Mouse (Mus musculus) hindbrain, embryonic 12.5 days (tissue): Measurements from ENCODE around the gene Bri3bp. TPM values are rescaled to one million over a fixed set of nuclear protein-coding genes. Genes with fewer than 3 reads are reported as not detected.
A peak's percentile ranks its signal among the peaks of the same experiment; 100 is the strongest.

Source experiments
- ATAC-seq: fragments of 200-750 bp; cut with Nextera tagmentation; 2 replicates; pipeline ENCODE4 v1.8.0; 2017; ENCODE audit warnings: moderate TSS enrichment; ENCODE audit not compliant: low FRiP score
- H3K27ac ChIP-seq: fragments of 300-500 bp; sonication (generic); 2 replicates; pipeline ENCODE4 v1.5.1; 2016; ENCODE audit warnings: mild to moderate bottlenecking
- H3K27me3 ChIP-seq: fragments of 300-500 bp; sonication (generic); 2 replicates; pipeline ENCODE4 v1.6.1; 2016; ENCODE audit warnings: mild to moderate bottlenecking
- H3K36me3 ChIP-seq: fragments of 300-500 bp; sonication (generic); 2 replicates; pipeline ENCODE4 v1.6.1; 2016; ENCODE audit warnings: mild to moderate bottlenecking
- H3K4me1 ChIP-seq: fragments of 300-500 bp; sonication (generic); 2 replicates; pipeline ENCODE4 v1.6.1; 2016
- H3K4me2 ChIP-seq: fragments of 300-500 bp; sonication (generic); replicated peaks from 2 replicates; pipeline ENCODE4 v1.6.1; 2016; ENCODE audit warnings: mild to moderate bottlenecking
- H3K4me3 ChIP-seq: fragments of 300-500 bp; sonication (generic); 2 replicates; pipeline ENCODE4 v1.5.1; 2016; ENCODE audit warnings: mild to moderate bottlenecking
- H3K9ac ChIP-seq: fragments of 300-500 bp; sonication (generic); 2 replicates; pipeline ENCODE4 v1.6.1; 2016; ENCODE audit warnings: mild to moderate bottlenecking, moderate library complexity
- H3K9me3 ChIP-seq: fragments of 300-500 bp; sonication (generic); replicated peaks from 2 replicates; pipeline ENCODE4 v1.6.1; 2016; ENCODE audit warnings: mild to moderate bottlenecking
- WGBS: fragments of 180-500 bp; shearing (Covaris S2); methylation state at CpG from one replicate; pipeline ENCODE4 v1.1.7; 2016; 5-methylcytosine and 5-hydroxymethylcytosine counted together
- polyA plus RNA-seq: library from polyadenylated mRNA; unstranded; fragments of >200 nt; fragmentation: Nextera tagmentation; extraction: Ambion mirVana; gene quantifications from 2 replicates; pipeline ENCODE4 v1.2.1, GENCODE M21; 2016

The Bri3bp gene
- polyA plus RNA-seq, 1 experiment from 2014 or later = 39.9 TPM

DNA sequence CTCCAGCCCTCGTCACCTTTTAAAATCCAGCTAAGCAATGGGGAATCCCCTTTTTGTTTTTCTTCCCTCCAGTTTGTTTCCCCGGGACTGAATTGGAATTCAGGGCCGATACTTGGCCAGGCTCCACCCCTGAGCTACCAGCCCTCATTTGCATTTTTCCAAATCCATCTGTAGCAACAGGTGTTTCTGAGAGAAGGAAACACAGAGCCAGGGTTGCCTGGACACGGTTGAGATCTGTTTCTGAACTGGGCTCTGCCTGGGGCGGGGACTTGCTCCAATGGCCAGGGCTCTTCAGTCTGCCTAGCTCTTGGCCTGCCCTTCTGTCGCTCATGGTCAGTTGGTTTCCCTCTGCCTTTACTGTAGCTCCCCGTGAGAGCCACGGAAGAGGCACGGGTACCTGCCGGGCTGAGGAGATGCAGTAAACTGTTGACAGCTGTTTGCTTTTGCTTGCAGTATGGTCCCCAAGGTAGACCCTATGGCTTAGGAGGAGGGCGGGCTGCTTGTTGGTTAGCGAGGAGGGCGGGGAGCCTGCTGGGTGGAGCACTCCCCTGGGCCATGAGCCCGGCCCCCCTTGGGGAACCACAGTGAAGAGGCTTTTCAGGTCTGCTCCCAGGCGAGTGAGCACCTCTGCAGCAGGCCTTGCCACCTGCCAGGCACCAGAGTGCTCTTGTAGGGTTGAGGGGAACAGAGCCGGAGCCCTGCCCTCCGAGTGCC, 51.2 kb downstream of the Bri3bp start:
- no peaks in the 10 kb centered on the region for H3K9me3 ChIP-seq
- no peak overlapping the region for H3K27ac ChIP-seq
- peaks cover 50% of the 10 kb centered on the region for H3K36me3 ChIP-seq
- 58% methylated on average over 17 of the region's 17 CpGs for WGBS
- H3K4me1 ChIP-seq = peaks cover 7% of the 10 kb centered on the region
- no peaks in the 10 kb centered on the region for H3K27me3 ChIP-seq
- no peak overlapping the region for H3K4me2 ChIP-seq
- no peak overlapping the region for H3K9ac ChIP-seq
- no peak overlapping the region for H3K4me3 ChIP-seq
- ATAC-seq = no peak

DNA sequence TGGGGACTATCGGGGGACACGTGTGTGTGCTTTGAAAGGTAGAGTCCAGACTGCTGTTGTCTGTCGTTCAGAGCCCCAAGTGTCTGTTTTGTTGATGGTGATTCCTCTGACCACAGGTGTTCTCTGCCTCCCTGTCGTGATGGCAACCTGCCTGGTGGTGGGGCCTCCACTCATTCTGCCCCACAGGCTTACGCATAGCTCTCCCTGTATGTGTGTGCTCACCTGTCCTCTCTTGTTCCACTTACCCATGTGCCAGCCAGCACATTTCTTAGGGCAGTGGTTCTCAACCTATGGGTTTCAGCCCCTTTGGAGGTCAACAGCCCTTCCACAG, 51.7 kb downstream of the Bri3bp start:
- peaks cover 50% of the 10 kb centered on the region for H3K36me3 ChIP-seq
- no peak overlapping the region for H3K4me2 ChIP-seq
- no peaks in the 10 kb centered on the region for H3K9me3 ChIP-seq
- H3K27ac ChIP-seq = no peak overlapping the region
- 58% methylated on average over 5 of the region's 5 CpGs for WGBS
- H3K4me1 ChIP-seq = peaks cover 4% of the 10 kb centered on the region
- no peak for ATAC-seq
- H3K27me3 ChIP-seq = no peaks in the 10 kb centered on the region
- H3K9ac ChIP-seq = no peak overlapping the region
- H3K4me3 ChIP-seq = no peak overlapping the region

DNA sequence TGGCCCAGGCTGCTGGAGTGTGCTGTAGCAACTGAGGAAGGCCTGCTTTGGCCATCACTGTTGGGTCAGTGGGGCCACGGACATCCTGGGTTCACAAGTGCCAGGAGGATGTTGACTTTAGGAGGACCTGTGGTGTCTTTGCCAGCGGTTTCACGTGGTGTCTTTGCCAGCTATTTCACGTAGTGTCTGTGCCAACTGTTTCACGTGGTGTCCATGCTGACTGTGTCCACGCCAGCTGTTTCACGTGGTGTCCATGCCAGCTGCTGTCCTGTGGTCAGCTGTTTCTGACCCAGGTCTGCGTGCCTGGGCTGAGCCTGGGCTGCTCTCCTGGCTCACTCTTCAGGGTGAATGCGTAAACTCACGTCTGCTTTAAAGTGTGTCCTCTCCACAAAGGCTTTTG, 54.3 kb downstream of the Bri3bp start:
- peaks cover 3% of the 10 kb centered on the region for H3K4me1 ChIP-seq
- H3K27ac ChIP-seq = no peak overlapping the region
- peaks cover 48% of the 10 kb centered on the region for H3K36me3 ChIP-seq
- no peak for ATAC-seq
- H3K9me3 ChIP-seq = no peaks in the 10 kb centered on the region
- H3K4me2 ChIP-seq = no peak overlapping the region
- no peak overlapping the region for H3K9ac ChIP-seq
- H3K4me3 ChIP-seq = no peak overlapping the region
- no peaks in the 10 kb centered on the region for H3K27me3 ChIP-seq
- 90% methylated on average over 10 of the region's 10 CpGs for WGBS

DNA sequence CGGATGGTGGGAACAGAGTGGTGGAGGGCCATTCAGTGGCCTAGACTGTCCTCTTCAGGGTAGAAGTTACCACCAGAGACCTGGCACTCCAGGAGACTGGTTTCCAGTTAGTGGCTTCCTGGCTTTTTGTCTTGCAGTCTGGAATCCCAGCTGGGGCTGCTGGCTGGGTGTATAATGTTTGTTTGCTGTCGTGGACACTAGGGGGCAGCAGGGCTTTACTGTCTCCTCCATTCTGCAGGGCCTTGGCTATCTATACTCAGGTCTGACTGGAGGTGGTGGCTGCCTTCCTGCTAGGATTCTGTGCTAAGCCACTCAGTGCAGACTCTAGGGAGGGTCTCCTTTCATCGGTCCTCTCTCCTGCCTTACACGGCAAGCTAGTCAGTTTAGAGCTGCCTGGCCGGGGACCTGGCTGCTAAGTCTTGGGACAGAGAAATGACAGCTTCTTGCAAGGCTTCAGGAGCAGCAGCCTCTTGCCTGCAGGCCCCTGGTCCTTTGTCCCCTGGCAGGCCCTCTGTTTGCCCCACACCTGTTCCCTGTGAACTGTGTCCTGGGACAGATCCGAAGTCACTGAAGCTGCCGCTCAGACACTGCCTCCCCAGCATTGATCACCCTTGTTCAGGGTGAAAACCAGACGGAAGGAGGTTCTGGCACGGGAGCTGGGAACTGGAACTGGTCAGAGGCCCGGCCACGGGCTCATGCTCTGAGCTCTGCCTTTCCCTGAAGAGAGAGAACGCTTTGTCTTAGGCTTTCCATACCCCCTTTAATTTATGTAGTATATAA, 56.6 kb downstream of the Bri3bp start:
- Histone ChIP-seq H3K27ac (0 out of 2 replicates have a peak overlapping the region, but pooled peaks have one; percentile 40), H3K4me2 (no peak overlapping the region), H3K36me3 (peaks cover 32% of the 10 kb centered on the region), H3K4me1 (peaks cover 8% of the 10 kb centered on the region), H3K4me3 (no peak overlapping the region), H3K9me3 (no peaks in the 10 kb centered on the region), H3K27me3 (no peaks in the 10 kb centered on the region), H3K9ac (no peak overlapping the region)
- peak; percentile 71; the same call in 1 of the 2 replicates for ATAC-seq
- 71% methylated on average over 12 of the region's 12 CpGs for WGBS

DNA sequence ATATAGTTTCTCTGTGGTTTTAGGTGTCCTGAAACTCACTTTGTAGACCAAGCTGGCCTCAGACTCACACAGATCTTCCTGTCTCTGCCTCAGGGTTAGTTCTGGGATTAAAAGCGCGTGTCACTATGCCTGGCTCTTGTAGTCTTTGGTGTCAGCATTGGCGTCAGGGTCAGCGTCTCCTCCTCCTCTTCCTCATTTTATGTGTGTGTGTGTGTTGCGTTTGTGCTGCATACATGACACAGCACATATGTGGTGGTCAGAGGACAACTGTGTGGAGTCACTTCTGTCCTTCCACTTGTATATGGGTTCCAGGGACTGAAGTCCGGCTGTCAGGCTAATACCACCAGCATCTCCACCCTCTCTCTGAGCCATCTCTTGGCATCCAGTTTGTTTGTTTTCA, 60.1 kb downstream of the Bri3bp start:
- no peak for ATAC-seq
- Histone ChIP-seq H3K4me1 (peaks cover 13% of the 10 kb centered on the region), H3K27ac (no peak overlapping the region), H3K4me2 (no peak overlapping the region), H3K4me3 (no peak overlapping the region), H3K27me3 (no peaks in the 10 kb centered on the region), H3K9ac (no peak overlapping the region), H3K36me3 (peaks cover 27% of the 10 kb centered on the region), H3K9me3 (no peaks in the 10 kb centered on the region)
- WGBS = 89% methylated on average over 6 of the region's 6 CpGs

GRCm38 (mm10) chr5:125502186-125502585, 60.8 kb downstream of the Bri3bp start:
- 0 out of 2 replicates have a peak overlapping the region, but pooled peaks have one; percentile 17 for H3K27ac ChIP-seq
- ATAC-seq = no peak
- no peak overlapping the region for H3K4me2 ChIP-seq
- H3K4me1 ChIP-seq = peaks cover 13% of the 10 kb centered on the region
- no peak overlapping the region for H3K4me3 ChIP-seq
- 47% methylated on average over 3 of the region's 3 CpGs for WGBS
- H3K36me3 ChIP-seq = peaks cover 30% of the 10 kb centered on the region
- no peak overlapping the region for H3K9ac ChIP-seq
- no peaks in the 10 kb centered on the region for H3K9me3 ChIP-seq
- no peaks in the 10 kb centered on the region for H3K27me3 ChIP-seq

- H3K4me2 ChIP-seq = no peak overlapping the region
- no peak overlapping the region for H3K27ac ChIP-seq
- H3K4me1 ChIP-seq = peaks cover 10% of the 10 kb centered on the region; the same call in 1 of the 2 replicates
- no peak overlapping the region for H3K4me3 ChIP-seq
- H3K27me3 ChIP-seq = no peaks in the 10 kb centered on the region
- no peak overlapping the region for H3K9ac ChIP-seq
- ATAC-seq = no peak
- WGBS = 95% methylated on average over 6 of the region's 6 CpGs
- H3K36me3 ChIP-seq = peaks cover 38% of the 10 kb centered on the region
- H3K9me3 ChIP-seq = no peaks in the 10 kb centered on the region
Observed at GRCm38 (mm10) chr5:125503628-125504027, 62.3 kb downstream of the Bri3bp start.

DNA sequence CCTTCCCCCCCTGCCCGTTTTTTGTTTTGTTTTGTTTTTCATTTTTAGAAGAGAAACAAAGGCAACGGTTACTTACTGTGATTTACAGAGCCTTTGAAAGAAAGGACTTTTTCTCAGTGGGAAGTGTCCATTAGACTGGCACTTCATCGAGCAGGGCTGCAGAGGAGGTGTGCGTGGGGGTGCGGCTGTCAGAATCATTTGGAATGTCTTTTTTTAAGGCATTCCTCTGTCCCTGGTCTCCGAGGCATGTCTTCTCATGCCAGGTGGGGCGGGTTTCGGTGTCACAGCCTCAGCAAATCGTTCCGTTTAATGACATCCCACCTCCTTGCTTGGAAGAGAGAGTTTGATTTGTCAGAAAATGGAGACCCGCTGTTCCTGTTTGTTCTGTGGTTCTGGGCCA, 63.3 kb downstream of the Bri3bp start:
- no peak overlapping the region for H3K27ac ChIP-seq
- ATAC-seq = no peak
- WGBS = 68% methylated on average over 11 of the region's 11 CpGs
- no peaks in the 10 kb centered on the region for H3K27me3 ChIP-seq
- peaks cover 10% of the 10 kb centered on the region; the same call in 1 of the 2 replicates for H3K4me1 ChIP-seq
- no peak overlapping the region for H3K4me2 ChIP-seq
- peaks cover 45% of the 10 kb centered on the region for H3K36me3 ChIP-seq
- no peak overlapping the region for H3K9ac ChIP-seq
- no peak overlapping the region for H3K4me3 ChIP-seq
- no peaks in the 10 kb centered on the region for H3K9me3 ChIP-seq

DNA sequence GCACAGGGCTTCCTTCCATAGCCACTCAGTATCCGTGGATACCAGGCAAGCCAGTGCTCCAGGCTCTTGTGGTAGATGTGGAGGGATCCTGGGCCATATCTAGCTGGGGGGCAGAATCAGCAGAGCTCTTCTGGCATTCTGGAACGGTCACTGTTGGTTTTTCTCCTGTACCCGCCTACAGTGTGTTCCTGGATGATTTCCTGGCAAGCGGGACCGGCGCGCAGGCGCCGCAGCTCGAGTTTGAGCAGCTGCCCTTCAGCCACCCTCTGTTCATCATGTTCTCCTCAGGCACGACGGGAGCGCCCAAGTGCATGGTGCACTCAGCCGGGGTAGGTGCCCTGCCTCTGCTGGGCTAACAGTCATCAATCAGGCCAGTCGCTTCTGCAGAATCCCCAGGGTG, 64.6 kb downstream of the Bri3bp start:
- Histone ChIP-seq H3K27me3 (no peaks in the 10 kb centered on the region), H3K4me3 (no peak overlapping the region), H3K4me1 (peaks cover 10% of the 10 kb centered on the region; the same call in 1 of the 2 replicates), H3K9me3 (no peaks in the 10 kb centered on the region), H3K9ac (no peak overlapping the region), H3K36me3 (peaks cover 52% of the 10 kb centered on the region), H3K27ac (0 out of 2 replicates have a peak overlapping the region, but pooled peaks have one; percentile 9), H3K4me2 (no peak overlapping the region)
- ATAC-seq = 0 out of 2 replicates have a peak, but pooled peaks have one; percentile 20
- WGBS = 71% methylated on average over 15 of the region's 15 CpGs

GRCm38 (mm10) chr5:125507582-125507981, 66.2 kb downstream of the Bri3bp start:
- peaks cover 6% of the 10 kb centered on the region; the same call in 1 of the 2 replicates for H3K4me1 ChIP-seq
- no peak overlapping the region for H3K9ac ChIP-seq
- WGBS = 91% methylated on average over 9 of the region's 9 CpGs
- H3K4me2 ChIP-seq = no peak overlapping the region
- no peak for ATAC-seq
- H3K27ac ChIP-seq = no peak overlapping the region
- no peak overlapping the region for H3K4me3 ChIP-seq
- no peaks in the 10 kb centered on the region for H3K9me3 ChIP-seq
- peaks cover 66% of the 10 kb centered on the region for H3K36me3 ChIP-seq
- H3K27me3 ChIP-seq = no peaks in the 10 kb centered on the region

DNA sequence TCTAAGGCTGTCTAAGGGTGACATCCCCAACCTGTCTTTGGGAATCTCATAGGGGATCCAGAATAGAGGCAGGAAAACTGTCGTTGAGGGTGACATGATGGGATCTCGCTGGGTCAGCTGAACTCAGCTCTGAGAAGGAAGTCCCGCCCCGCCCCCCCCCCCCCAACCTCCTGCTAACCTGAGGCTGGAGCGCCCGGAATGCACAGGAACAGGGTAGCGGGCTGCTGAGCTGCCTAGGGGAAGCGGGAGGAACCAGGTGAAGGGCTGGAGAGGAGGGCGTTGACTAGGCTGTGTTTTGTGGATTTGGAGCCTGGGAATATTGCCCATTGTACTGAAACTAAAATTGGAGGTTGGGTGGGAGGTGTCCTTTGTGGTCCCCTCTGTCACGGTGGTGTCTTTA, 66.6 kb downstream of the Bri3bp start:
- no peak overlapping the region for H3K9ac ChIP-seq
- WGBS = 90% methylated on average over 9 of the region's 10 CpGs
- peaks cover 6% of the 10 kb centered on the region; the same call in 1 of the 2 replicates for H3K4me1 ChIP-seq
- H3K9me3 ChIP-seq = no peaks in the 10 kb centered on the region
- no peak for ATAC-seq
- H3K27ac ChIP-seq = no peak overlapping the region
- H3K36me3 ChIP-seq = peaks cover 70% of the 10 kb centered on the region
- no peak overlapping the region for H3K4me3 ChIP-seq
- H3K27me3 ChIP-seq = no peaks in the 10 kb centered on the region
- H3K4me2 ChIP-seq = no peak overlapping the region

DNA sequence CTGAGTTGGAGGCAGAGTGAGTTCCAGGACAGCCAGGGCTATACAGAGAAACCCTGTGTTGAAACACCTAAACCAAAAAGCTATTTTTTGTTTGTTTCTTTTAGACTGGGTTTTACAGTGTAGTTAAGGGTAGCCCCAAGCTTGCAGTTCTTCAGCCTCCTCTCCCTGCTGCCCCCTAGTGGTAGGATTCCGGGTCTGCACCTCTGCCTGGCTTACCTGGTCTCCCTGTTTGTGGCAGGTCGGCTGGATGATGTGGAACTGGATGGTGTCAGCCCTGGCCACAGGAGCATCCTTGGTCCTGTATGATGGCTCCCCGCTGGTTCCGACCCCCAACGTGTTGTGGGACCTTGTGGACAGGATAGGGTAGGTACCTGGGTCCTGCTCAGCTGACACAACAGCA, 68.2 kb downstream of the Bri3bp start:
- peaks cover 6% of the 10 kb centered on the region; the same call in 1 of the 2 replicates for H3K4me1 ChIP-seq
- H3K27ac ChIP-seq = no peak overlapping the region
- no peak overlapping the region for H3K9ac ChIP-seq
- 54% methylated on average over 5 of the region's 5 CpGs for WGBS
- H3K4me2 ChIP-seq = no peak overlapping the region
- no peaks in the 10 kb centered on the region for H3K27me3 ChIP-seq
- H3K4me3 ChIP-seq = no peak overlapping the region
- no peak for ATAC-seq
- H3K9me3 ChIP-seq = no peaks in the 10 kb centered on the region
- peaks cover 73% of the 10 kb centered on the region for H3K36me3 ChIP-seq
